ENCODE assay signal across 20 mouse cellular contexts in genomic region chr17:33676086-33676485, GRCm38 (mm10). TPM values are rescaled to one million over a fixed set of nuclear protein-coding genes. Genes with fewer than 3 reads are reported as not detected.
DNase-seq lines count a peak whose midpoint lies in the region; ATAC-seq and TF ChIP-seq lines count a peak whose summit lies in the region.
"Had no signal": no experiment of that assay in that cellular context is flagged by ENCODE, and none has a peak within 500 bp of the region (broad histone marks: within the 10 kb centered on the region; RNA-seq: fewer than 3 reads in every experiment).

No protein-coding gene starts in this region.

- no peak overlapping the region for H3K4me2 ChIP-seq in midbrain, embryonic 11.5 days
- no peak overlapping the region for H3K4me2 ChIP-seq in midbrain, postnatal 0 days (ENCODE audit: low read depth, low read length, poor library complexity, severe bottlenecking)
- H3K4me2 ChIP-seq in lung, postnatal 0 days (replicated peaks; ENCODE audit: low read depth, low read length), result no peak overlapping the region
- H3K4me2 ChIP-seq: embryonic facial prominence, embryonic 13.5 days; embryonic facial prominence, embryonic 15.5 days; forebrain, embryonic 12.5 days had no signal

- TF ChIP-seq POLR2A in kidney, adult 2 months (IDR thresholded peaks at IDR 0.05; ENCODE audit: low read depth, low read length), result no peak

- 69% methylated on average over 2 of the region's 2 CpGs for WGBS in kidney, adult 2 months
- WGBS in midbrain, embryonic 11.5 days, result 96% methylated on average over 2 of the region's 2 CpGs
- WGBS in midbrain, postnatal 0 days, result 87% methylated on average over 2 of the region's 2 CpGs
- WGBS in lung, postnatal 0 days, result 84% methylated on average over 2 of the region's 2 CpGs

- 0 out of 2 replicates have a peak, but pooled peaks cover 2% of the 10 kb centered on the region for H3K36me3 ChIP-seq in kidney, adult 2 months (ENCODE audit: control insufficient read depth, insufficient read depth, low read length)
- peaks cover 6% of the 10 kb centered on the region; the same call in 1 of the 2 replicates for H3K36me3 ChIP-seq in midbrain, embryonic 11.5 days (ENCODE audit: control insufficient read depth, insufficient read depth, low read length)
- H3K36me3 ChIP-seq in midbrain, postnatal 0 days (ENCODE audit: insufficient read depth, low read length), result peaks cover 8% of the 10 kb centered on the region
- H3K36me3 ChIP-seq in lung, postnatal 0 days (ENCODE audit: insufficient read depth, low read length), result peaks cover 6% of the 10 kb centered on the region

- no peaks in the 10 kb centered on the region for H3K9me3 ChIP-seq in midbrain, embryonic 11.5 days (ENCODE audit: control insufficient read depth, low read length)
- no peaks in the 10 kb centered on the region for H3K9me3 ChIP-seq in midbrain, postnatal 0 days (ENCODE audit: low read length)
- H3K9me3 ChIP-seq in lung, postnatal 0 days (ENCODE audit: low read length), result no peaks in the 10 kb centered on the region
- H3K9me3 ChIP-seq: embryonic facial prominence, embryonic 13.5 days; embryonic facial prominence, embryonic 15.5 days; forebrain, embryonic 10.5 days; forebrain, embryonic 12.5 days had no signal

- TF ChIP-seq EP300 in lung, postnatal 0 days (IDR thresholded peaks at IDR 0.05), result no peak

- H3K27me3 ChIP-seq in kidney, adult 2 months (replicated peaks; ENCODE audit: control insufficient read depth, insufficient read depth, low read length), result no peaks in the 10 kb centered on the region
- no peaks in the 10 kb centered on the region for H3K27me3 ChIP-seq in midbrain, embryonic 11.5 days (ENCODE audit: control insufficient read depth, insufficient read depth, low read length)
- no peaks in the 10 kb centered on the region for H3K27me3 ChIP-seq in midbrain, postnatal 0 days (ENCODE audit: insufficient read depth, low read length)
- H3K27me3 ChIP-seq in lung, postnatal 0 days (replicated peaks; ENCODE audit: insufficient read depth, low read length), result no peaks in the 10 kb centered on the region
- H3K27me3 ChIP-seq: embryonic facial prominence, embryonic 13.5 days; embryonic facial prominence, embryonic 15.5 days; forebrain, embryonic 12.5 days had no signal

- no peak for ATAC-seq in midbrain, embryonic 11.5 days (ENCODE audit: low FRiP score)
- ATAC-seq in midbrain, postnatal 0 days (ENCODE audit: low FRiP score), result no peak
- no peak for ATAC-seq in lung, postnatal 0 days
- ATAC-seq: forebrain, embryonic 14.5 days; forebrain, embryonic 16.5 days had no signal

- H3K27ac ChIP-seq in kidney, adult 2 months (ENCODE audit: insufficient read depth, low read depth, low read length), result no peak overlapping the region
- H3K27ac ChIP-seq in midbrain, embryonic 11.5 days (ENCODE audit: low read depth, low read length), result no peak overlapping the region
- H3K27ac ChIP-seq in midbrain, postnatal 0 days (ENCODE audit: low read depth, low read length), result no peak overlapping the region
- no peak overlapping the region for H3K27ac ChIP-seq in lung, postnatal 0 days (ENCODE audit: low read length)
- H3K27ac ChIP-seq: embryonic facial prominence, embryonic 13.5 days; embryonic facial prominence, embryonic 15.5 days; forebrain, embryonic 10.5 days; forebrain, embryonic 12.5 days had no signal

- peak; percentile 11 for DNase-seq in kidney, adult 2 months
- no peak for DNase-seq in kidney, postnatal 14 days
- peak; percentile 78 for DNase-seq in midbrain, embryonic 11.5 days (ENCODE audit: low spot score, missing footprints)
- DNase-seq in midbrain, postnatal 0 days (ENCODE audit: low spot score), result no peak
- no peak for DNase-seq in lung, postnatal 0 days (ENCODE audit: low spot score)
- DNase-seq: adrenal gland, adult 2 months; adrenal gland, postnatal 10 days; adrenal gland, postnatal 25 days; cerebellum, adult 11 months; cerebellum, adult 8-10 months; cerebellum, adult 9-11 months; embryo, embryonic 11 days had no signal

- peaks cover 8% of the 10 kb centered on the region for H3K4me1 ChIP-seq in kidney, adult 2 months (ENCODE audit: control insufficient read depth, insufficient read depth, low read length)
- no peaks in the 10 kb centered on the region for H3K4me1 ChIP-seq in midbrain, embryonic 11.5 days (ENCODE audit: control insufficient read depth, insufficient read depth, low read length)
- 0 out of 2 replicates have a peak, but pooled peaks cover 2% of the 10 kb centered on the region for H3K4me1 ChIP-seq in midbrain, postnatal 0 days (ENCODE audit: insufficient read depth, low read length)
- no peaks in the 10 kb centered on the region; the same call in 1 of the 2 replicates for H3K4me1 ChIP-seq in lung, postnatal 0 days (ENCODE audit: insufficient read depth, low read depth, low read length)
- H3K4me1 ChIP-seq: forebrain, embryonic 10.5 days had no signal

- no peak for TF ChIP-seq CTCF in kidney, adult 2 months (conservative IDR thresholded peaks at IDR 0.05; ENCODE audit: insufficient read depth, insufficient read length, low read depth, low read length)
- no peak for TF ChIP-seq CTCF in midbrain, postnatal 0 days (IDR thresholded peaks at IDR 0.05)
- TF ChIP-seq CTCF in lung, postnatal 0 days (IDR thresholded peaks at IDR 0.05), result no peak

- no peak overlapping the region for H3K9ac ChIP-seq in midbrain, embryonic 11.5 days (ENCODE audit: low read length)
- H3K9ac ChIP-seq in midbrain, postnatal 0 days (replicated peaks; ENCODE audit: low read length, poor library complexity, severe bottlenecking), result no peak overlapping the region
- no peak overlapping the region for H3K9ac ChIP-seq in lung, postnatal 0 days (replicated peaks; ENCODE audit: low read depth)
- H3K9ac ChIP-seq: embryonic facial prominence, embryonic 13.5 days; embryonic facial prominence, embryonic 15.5 days; forebrain, embryonic 12.5 days had no signal

- H3K4me3 ChIP-seq in kidney, adult 2 months (ENCODE audit: insufficient read depth, low read depth, low read length), result no peak overlapping the region
- H3K4me3 ChIP-seq in midbrain, embryonic 11.5 days (ENCODE audit: low read depth, low read length), result no peak overlapping the region
- H3K4me3 ChIP-seq in midbrain, postnatal 0 days (ENCODE audit: low read depth, low read length), result no peak overlapping the region
- H3K4me3 ChIP-seq in lung, postnatal 0 days (ENCODE audit: low read depth, low read length), result no peak overlapping the region
- H3K4me3 ChIP-seq: embryonic facial prominence, embryonic 13.5 days; embryonic facial prominence, embryonic 15.5 days; erythroblast, embryonic 14.5 days; forebrain, embryonic 10.5 days; forebrain, embryonic 12.5 days had no signal

RNA-seq across cellular contexts. Expression of gene Hnrnpm, which starts 10.6 kb away (rescaled TPM):
- polyA plus RNA-seq in kidney, adult 2 months (2012; rRNA removed), result 49.9 and 50.7 TPM in 2 replicates
- 581 and 639 TPM in 2 replicates for polyA plus RNA-seq in midbrain, embryonic 11.5 days (2014; fragmentation: Nextera tagmentation; extraction: Ambion mirVana)
- total RNA-seq in midbrain, postnatal 0 days (2014; rRNA removed), result 48.7 and 58.1 TPM in 2 replicates
- polyA plus RNA-seq in midbrain, postnatal 0 days (2015; fragmentation: Nextera tagmentation; extraction: Ambion mirVana), result 113 and 124 TPM in 2 replicates
- 112 and 146 TPM in 2 replicates for polyA plus RNA-seq in lung, postnatal 0 days (2015; fragmentation: Nextera tagmentation; extraction: Ambion mirVana)

RNA-seq across cellular contexts. Expression of gene Pram1, which starts 38.2 kb away (rescaled TPM):
- polyA plus RNA-seq in kidney, adult 2 months (2012; rRNA removed), result 0.34 and 0.48 TPM in 2 replicates
- 0.21 and 0.93 TPM in 2 replicates for polyA plus RNA-seq in midbrain, embryonic 11.5 days (2014; fragmentation: Nextera tagmentation; extraction: Ambion mirVana)
- total RNA-seq in midbrain, postnatal 0 days (2014; rRNA removed), result not detected in 2 replicates
- polyA plus RNA-seq in midbrain, postnatal 0 days (2015; fragmentation: Nextera tagmentation; extraction: Ambion mirVana), result 0.41 TPM in 1 of 2 replicates, not detected in the other
- 1.00 and 1.3 TPM in 2 replicates for polyA plus RNA-seq in lung, postnatal 0 days (2015; fragmentation: Nextera tagmentation; extraction: Ambion mirVana)
- polyA plus RNA-seq: adrenal gland, adult 2 months; C2C12 had no signal

RNA-seq across cellular contexts. Expression of gene March2, which starts 42.4 kb away (rescaled TPM):
- 95.8 and 102 TPM in 2 replicates for polyA plus RNA-seq in kidney, adult 2 months (2012; rRNA removed)
- polyA plus RNA-seq in midbrain, embryonic 11.5 days (2014; fragmentation: Nextera tagmentation; extraction: Ambion mirVana), result 37.3 and 39.0 TPM in 2 replicates
- total RNA-seq in midbrain, postnatal 0 days (2014; rRNA removed), result 90.1 and 100 TPM in 2 replicates
- 65.2 and 65.9 TPM in 2 replicates for polyA plus RNA-seq in midbrain, postnatal 0 days (2015; fragmentation: Nextera tagmentation; extraction: Ambion mirVana)
- 104 and 106 TPM in 2 replicates for polyA plus RNA-seq in lung, postnatal 0 days (2015; fragmentation: Nextera tagmentation; extraction: Ambion mirVana)

RNA-seq across cellular contexts. Expression of gene Zfp414, which starts 47.2 kb away (rescaled TPM):
- 43.2 and 44.0 TPM in 2 replicates for polyA plus RNA-seq in kidney, adult 2 months (2012; rRNA removed)
- 62.5 and 68.0 TPM in 2 replicates for polyA plus RNA-seq in midbrain, embryonic 11.5 days (2014; fragmentation: Nextera tagmentation; extraction: Ambion mirVana)
- 43.8 and 58.8 TPM in 2 replicates for total RNA-seq in midbrain, postnatal 0 days (2014; rRNA removed)
- 89.1 and 96.0 TPM in 2 replicates for polyA plus RNA-seq in midbrain, postnatal 0 days (2015; fragmentation: Nextera tagmentation; extraction: Ambion mirVana)
- polyA plus RNA-seq in lung, postnatal 0 days (2015; fragmentation: Nextera tagmentation; extraction: Ambion mirVana), result 30.5 and 34.2 TPM in 2 replicates

Comparison
In these comparisons a context has a peak if more than half of its experiments do, and no peak if none do; other contexts are left out.
1. DNase-seq: peak in kidney, adult 2 months (single experiment) and midbrain, embryonic 11.5 days (single experiment); none in kidney, postnatal 14 days (single experiment), midbrain, postnatal 0 days (single experiment) and lung, postnatal 0 days (single experiment).